Mouse (Mus musculus): ENCODE data around the gene Cntnap2.

- no peak for TF ChIP-seq CTCF (IDR thresholded peaks at IDR 0.05)
- TF ChIP-seq POLR2A (IDR thresholded peaks at IDR 0.05; ENCODE audit: insufficient read depth, low read depth, low read length), result no peak
Observed at GRCm38 (mm10) chr6:45258047-45258446, 198.9 kb downstream of the Cntnap2 start.

All from heart, adult 2 months (tissue).